Mouse (Mus musculus): ENCODE measurements at regions not wholly inside any gene's neighbourhood (a gene's known extent, or its start where the extent isn't known, plus 50 kb on each side); places are given as distances from the start of the nearest gene placed in this dataset.

DNA sequence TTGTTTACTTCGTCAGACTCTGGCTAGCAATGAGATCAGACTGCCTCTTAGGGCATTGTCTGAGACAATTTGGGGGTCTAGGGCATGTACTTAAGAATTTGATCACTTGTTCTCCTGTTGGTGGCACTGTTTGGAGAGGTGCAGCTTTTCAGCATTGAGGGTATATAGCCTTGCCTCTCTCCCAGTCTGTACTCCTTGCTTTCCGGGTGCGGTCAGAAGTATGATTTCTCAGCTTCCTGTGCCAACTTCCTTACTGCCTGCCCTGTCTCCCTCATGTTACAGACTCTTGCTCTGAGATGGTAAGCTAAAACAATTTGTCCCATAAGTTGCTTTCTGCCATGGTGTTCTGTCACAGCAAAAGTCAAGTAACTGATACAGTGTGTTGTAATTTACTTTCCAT lies 124.7 kb upstream of the Arg1 start:
- Histone ChIP-seq H3K4me3 (no peak overlapping the region), H3K36me3 (ENCODE audit: control insufficient read depth, insufficient read depth) (no peaks in the 10 kb centered on the region), H3K79me2 (ENCODE audit: control insufficient read depth, insufficient read depth) (no peaks in the 10 kb centered on the region), H3K27me3 (ENCODE audit: control insufficient read depth, insufficient read depth, insufficient read length) (no peaks in the 10 kb centered on the region), H3K4me2 (ENCODE audit: low read depth) (no peak overlapping the region), H3ac (ENCODE audit: control insufficient read depth, insufficient read length) (no peak overlapping the region)
- no peak for TF ChIP-seq USF1 (IDR thresholded peaks at IDR 0.05; ENCODE audit: low read depth)
- no peak for TF ChIP-seq POLR2A (IDR thresholded peaks at IDR 0.05; ENCODE audit: insufficient read length, low read depth)
- TF ChIP-seq MYOG (IDR thresholded peaks at IDR 0.05; ENCODE audit: control insufficient read depth in 1 of 3, insufficient read depth in 1 of 3, insufficient read length in 2 of 3, low read depth in 2 of 3), result no peak
- TF ChIP-seq TCF12 (IDR thresholded peaks at IDR 0.05; ENCODE audit: insufficient read depth, poor library complexity, severe bottlenecking), result no peak
- TF ChIP-seq SRF (IDR thresholded peaks at IDR 0.05; ENCODE audit: control insufficient read depth, insufficient read length, low read depth), result no peak
- no peak for TF ChIP-seq MYOD1 (IDR thresholded peaks at IDR 0.05; ENCODE audit: control insufficient read depth in 1 of 3, insufficient read length in 2 of 3, low read depth in 2 of 3)
- no peak for TF ChIP-seq CEBPB (IDR thresholded peaks at IDR 0.05; ENCODE audit: insufficient read depth, poor library complexity, severe bottlenecking)
- TF ChIP-seq POLR2AphosphoS2 (IDR thresholded peaks at IDR 0.05; ENCODE audit: insufficient read length, low read depth), result no peak
- no peak for TF ChIP-seq MAX (IDR thresholded peaks at IDR 0.05; ENCODE audit: low read depth)
- TF ChIP-seq REST (IDR thresholded peaks at IDR 0.05; ENCODE audit: insufficient read depth, insufficient read length), result no peak
- TF ChIP-seq E2F4 (IDR thresholded peaks at IDR 0.05; ENCODE audit: insufficient read depth), result no peak
- no peak for TF ChIP-seq TCF3 (IDR thresholded peaks at IDR 0.05; ENCODE audit: insufficient read length, low read depth)

DNA sequence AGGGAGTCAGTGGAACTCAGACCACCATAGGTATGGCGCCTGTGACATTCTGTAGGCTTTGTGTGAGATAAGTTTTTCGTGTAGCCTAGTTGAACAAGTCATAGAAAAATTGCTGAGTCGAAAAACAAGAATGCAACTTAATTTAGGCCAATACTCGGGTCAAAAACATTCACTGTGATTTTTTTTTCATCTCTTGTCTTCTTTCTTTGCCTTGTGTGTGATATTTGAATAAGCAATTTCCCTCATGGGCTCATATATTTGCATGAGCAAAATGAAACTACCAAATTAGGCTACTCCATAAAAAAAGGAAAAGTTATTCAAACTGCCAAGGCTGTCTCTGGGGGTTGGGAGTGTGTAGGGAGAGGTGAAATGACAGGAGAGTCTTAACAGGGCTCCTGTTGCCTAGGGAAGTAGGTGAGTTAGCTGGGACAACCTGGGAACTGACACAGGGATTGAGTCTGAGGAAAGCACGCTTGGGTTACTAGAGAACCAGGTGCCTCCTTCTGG lies 124.1 kb upstream of the Arg1 start:
- Histone ChIP-seq H3K4me2 (ENCODE audit: low read depth) (no peak overlapping the region), H3K27me3 (ENCODE audit: control insufficient read depth, insufficient read depth, insufficient read length) (no peaks in the 10 kb centered on the region), H3ac (ENCODE audit: control insufficient read depth, insufficient read length) (no peak overlapping the region), H3K36me3 (ENCODE audit: control insufficient read depth, insufficient read depth) (no peaks in the 10 kb centered on the region), H3K79me2 (ENCODE audit: control insufficient read depth, insufficient read depth) (no peaks in the 10 kb centered on the region), H3K4me3 (no peak overlapping the region)
- no peak for TF ChIP-seq TCF3 (IDR thresholded peaks at IDR 0.05; ENCODE audit: insufficient read length, low read depth)
- TF ChIP-seq E2F4 (IDR thresholded peaks at IDR 0.05; ENCODE audit: insufficient read depth), result no peak
- TF ChIP-seq POLR2AphosphoS2 (IDR thresholded peaks at IDR 0.05; ENCODE audit: insufficient read length, low read depth), result no peak
- no peak for TF ChIP-seq REST (IDR thresholded peaks at IDR 0.05; ENCODE audit: insufficient read depth, insufficient read length)
- no peak for TF ChIP-seq USF1 (IDR thresholded peaks at IDR 0.05; ENCODE audit: low read depth)
- TF ChIP-seq MYOD1 (IDR thresholded peaks at IDR 0.05; ENCODE audit: control insufficient read depth in 1 of 3, insufficient read length in 2 of 3, low read depth in 2 of 3), result no peak
- no peak for TF ChIP-seq TCF12 (IDR thresholded peaks at IDR 0.05; ENCODE audit: insufficient read depth, poor library complexity, severe bottlenecking)
- no peak for TF ChIP-seq SRF (IDR thresholded peaks at IDR 0.05; ENCODE audit: control insufficient read depth, insufficient read length, low read depth)
- no peak for TF ChIP-seq POLR2A (IDR thresholded peaks at IDR 0.05; ENCODE audit: insufficient read length, low read depth)
- no peak for TF ChIP-seq MAX (IDR thresholded peaks at IDR 0.05; ENCODE audit: low read depth)
- no peak for TF ChIP-seq MYOG (IDR thresholded peaks at IDR 0.05; ENCODE audit: control insufficient read depth in 1 of 3, insufficient read depth in 1 of 3, insufficient read length in 2 of 3, low read depth in 2 of 3)
- TF ChIP-seq CEBPB (IDR thresholded peaks at IDR 0.05; ENCODE audit: insufficient read depth, poor library complexity, severe bottlenecking), result no peak

DNA sequence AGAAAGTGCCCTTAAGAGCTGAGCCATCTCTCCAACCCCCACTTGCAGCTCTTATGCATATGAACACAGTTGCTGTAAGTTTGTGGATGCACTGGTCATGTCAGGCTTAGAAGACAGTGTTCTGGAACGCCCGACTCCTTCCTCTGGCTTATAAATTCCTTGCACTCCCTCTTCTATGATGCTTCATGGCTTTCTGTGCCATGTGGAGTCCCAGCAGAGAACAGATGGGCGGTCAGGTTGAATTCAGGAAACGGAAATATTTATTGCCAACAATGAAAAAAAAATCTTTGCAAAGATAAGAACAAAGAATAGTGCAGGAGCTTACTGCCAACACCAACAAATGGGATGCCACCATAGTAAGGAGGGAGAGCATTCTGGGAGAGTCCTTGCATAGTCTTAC lies 113.9 kb upstream of the Arg1 start:
- H3K27me3 ChIP-seq (ENCODE audit: control insufficient read depth, insufficient read depth, insufficient read length), result no peaks in the 10 kb centered on the region
- H3K79me2 ChIP-seq (ENCODE audit: control insufficient read depth, insufficient read depth), result no peaks in the 10 kb centered on the region
- H3K4me2 ChIP-seq (ENCODE audit: low read depth), result no peak overlapping the region
- H3ac ChIP-seq (ENCODE audit: control insufficient read depth, insufficient read length), result no peak overlapping the region
- no peaks in the 10 kb centered on the region for H3K36me3 ChIP-seq (ENCODE audit: control insufficient read depth, insufficient read depth)
- no peak for TF ChIP-seq SRF (IDR thresholded peaks at IDR 0.05; ENCODE audit: control insufficient read depth, insufficient read length, low read depth)
- TF ChIP-seq TCF12 (IDR thresholded peaks at IDR 0.05; ENCODE audit: insufficient read depth, poor library complexity, severe bottlenecking), result no peak
- no peak for TF ChIP-seq REST (IDR thresholded peaks at IDR 0.05; ENCODE audit: insufficient read depth, insufficient read length)
- TF ChIP-seq E2F4 (IDR thresholded peaks at IDR 0.05; ENCODE audit: insufficient read depth), result no peak
- no peak for TF ChIP-seq POLR2AphosphoS2 (IDR thresholded peaks at IDR 0.05; ENCODE audit: insufficient read length, low read depth)
- TF ChIP-seq MYOD1 (IDR thresholded peaks at IDR 0.05; ENCODE audit: control insufficient read depth in 1 of 3, insufficient read length in 2 of 3, low read depth in 2 of 3), result no peak
- no peak for TF ChIP-seq CEBPB (IDR thresholded peaks at IDR 0.05; ENCODE audit: insufficient read depth, poor library complexity, severe bottlenecking)
- TF ChIP-seq MAX (IDR thresholded peaks at IDR 0.05; ENCODE audit: low read depth), result no peak
- TF ChIP-seq POLR2A (IDR thresholded peaks at IDR 0.05; ENCODE audit: insufficient read length, low read depth), result no peak
- TF ChIP-seq USF1 (IDR thresholded peaks at IDR 0.05; ENCODE audit: low read depth), result no peak
- TF ChIP-seq TCF3 (IDR thresholded peaks at IDR 0.05; ENCODE audit: insufficient read length, low read depth), result no peak
- TF ChIP-seq MYOG (IDR thresholded peaks at IDR 0.05; ENCODE audit: control insufficient read depth in 1 of 3, insufficient read depth in 1 of 3, insufficient read length in 2 of 3, low read depth in 2 of 3), result no peak
- no peak overlapping the region for H3K4me3 ChIP-seq

GRCm38 (mm10) chr10:25039926-25040325 lies 112.6 kb upstream of the Arg1 start:
- H3K27me3 ChIP-seq (ENCODE audit: control insufficient read depth, insufficient read depth, insufficient read length), result no peaks in the 10 kb centered on the region
- no peak for TF ChIP-seq MYOD1 (IDR thresholded peaks at IDR 0.05; ENCODE audit: control insufficient read depth in 1 of 3, insufficient read length in 2 of 3, low read depth in 2 of 3)
- TF ChIP-seq SRF (IDR thresholded peaks at IDR 0.05; ENCODE audit: control insufficient read depth, insufficient read length, low read depth), result no peak
- no peak for TF ChIP-seq MYOG (IDR thresholded peaks at IDR 0.05; ENCODE audit: control insufficient read depth in 1 of 3, insufficient read depth in 1 of 3, insufficient read length in 2 of 3, low read depth in 2 of 3)
- TF ChIP-seq E2F4 (IDR thresholded peaks at IDR 0.05; ENCODE audit: insufficient read depth), result no peak
- TF ChIP-seq TCF3 (IDR thresholded peaks at IDR 0.05; ENCODE audit: insufficient read length, low read depth), result no peak
- TF ChIP-seq USF1 (IDR thresholded peaks at IDR 0.05; ENCODE audit: low read depth), result no peak
- no peak for TF ChIP-seq CEBPB (IDR thresholded peaks at IDR 0.05; ENCODE audit: insufficient read depth, poor library complexity, severe bottlenecking)
- no peak for TF ChIP-seq MAX (IDR thresholded peaks at IDR 0.05; ENCODE audit: low read depth)
- TF ChIP-seq POLR2A (IDR thresholded peaks at IDR 0.05; ENCODE audit: insufficient read length, low read depth), result no peak
- H3K4me2 ChIP-seq (ENCODE audit: low read depth), result no peak overlapping the region
- H3K4me3 ChIP-seq, result no peak overlapping the region
- no peaks in the 10 kb centered on the region for H3K36me3 ChIP-seq (ENCODE audit: control insufficient read depth, insufficient read depth)
- no peaks in the 10 kb centered on the region for H3K79me2 ChIP-seq (ENCODE audit: control insufficient read depth, insufficient read depth)
- no peak overlapping the region for H3ac ChIP-seq (ENCODE audit: control insufficient read depth, insufficient read length)

All from myocyte (in vitro differentiated cells).